Mouse (Mus musculus) megakaryocyte progenitor cell, adult 5-6 weeks (primary cell): ENCODE data around the gene Cyb5r4. TPM values are rescaled to one million over a fixed set of nuclear protein-coding genes. Genes with fewer than 3 reads are reported as not detected.
A peak's percentile ranks its signal among the peaks of the same experiment; 100 is the strongest.
"Not testable (repeated sequence)": the region's sequence is repeated elsewhere in the genome, so short reads cannot be mapped to it uniquely, and the experiment has no call there.

ENCODE experiments used
- ATAC-seq: replicated peaks from 2 replicates; pipeline ENCODE4 v1.8.0; 2016; ENCODE audit warnings: mild to moderate bottlenecking, moderate TSS enrichment, inconsistent platforms; ENCODE audit not compliant: poor library complexity
- total RNA-seq, 2 experiments: library from RNA; stranded (forward) in 1 of 2; stranded (reverse) in 1 of 2; fragments of 157-497, 149-512 nt in 1 of 2; fragments of 200-1000 nt in 1 of 2; gene quantifications; 2 replicates each; pipeline versions ENCODE4 v1.2.3 to v1.2.4; 2015 to 2017

The Cyb5r4 gene
- total RNA-seq (2015) (126 and 136 TPM in 2 replicates), total RNA-seq (2017) (101 and 124 TPM in 2 replicates)

DNA sequence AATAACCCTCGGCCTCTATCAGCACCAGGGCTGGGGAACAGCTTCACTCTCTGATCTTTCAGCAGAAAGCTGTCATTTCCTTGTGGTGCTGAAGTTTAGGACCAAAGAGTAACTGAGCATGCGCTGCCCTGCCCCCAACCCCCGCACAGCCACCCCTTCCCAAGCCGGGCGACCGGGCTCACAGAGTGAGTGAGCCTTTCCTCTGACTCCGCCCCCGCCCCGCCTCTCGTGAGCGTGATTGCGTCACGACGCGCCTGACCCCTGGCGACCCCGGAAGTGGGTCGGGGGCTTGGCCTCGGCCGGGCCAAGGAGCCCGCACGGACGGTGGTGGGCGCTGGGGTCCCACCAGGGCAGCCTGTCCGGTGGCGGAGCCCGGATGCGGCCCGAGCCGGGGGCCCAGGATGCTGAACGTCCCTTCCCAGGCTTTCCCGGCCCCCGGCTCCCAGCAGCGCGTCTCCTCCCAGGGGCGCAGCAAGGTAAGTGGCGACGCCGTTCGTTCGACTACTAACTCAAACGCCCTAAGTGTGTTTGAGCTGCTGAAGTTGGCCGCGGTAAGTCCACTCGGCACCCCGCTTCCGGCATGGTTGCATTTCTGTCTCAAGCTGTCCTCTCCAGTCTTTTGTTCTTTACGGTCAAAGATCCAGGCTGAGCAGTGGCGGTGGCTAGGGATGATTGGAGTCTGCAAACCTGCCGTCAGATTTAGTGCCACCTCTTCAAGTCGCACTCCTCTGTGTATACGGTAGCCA lies at the start of gene Cyb5r4:
TSS of gene Cyb5r4 (plus strand) at position 237 of the 746 bp plus-strand sequence.
- peak; percentile 91 for ATAC-seq

- not testable (repeated sequence) for ATAC-seq
Measured at GRCm38 (mm10) chr9:86972471-86972870, 49.3 kb upstream of the Cyb5r4 start.

DNA sequence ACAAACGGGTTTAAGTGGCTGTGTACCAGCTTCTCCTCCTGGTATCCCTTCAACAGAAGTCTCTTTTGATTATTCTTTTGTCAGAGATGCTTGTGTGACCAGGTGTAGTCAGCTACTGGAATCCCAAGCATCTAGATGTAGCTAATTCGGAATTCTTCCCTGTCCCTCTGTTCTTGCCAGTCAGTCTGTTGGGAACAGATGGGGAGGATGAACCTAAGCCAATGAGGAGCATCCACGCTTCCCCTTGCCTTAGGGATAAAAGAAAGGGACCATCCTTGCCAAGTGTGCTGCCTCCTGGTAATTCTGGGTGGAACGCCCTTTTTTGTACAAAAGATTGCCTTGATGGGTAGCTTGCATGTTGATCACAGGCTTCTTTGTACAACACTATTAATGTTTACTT lies 48.3 kb upstream of the Cyb5r4 start:
- no peak for ATAC-seq

DNA sequence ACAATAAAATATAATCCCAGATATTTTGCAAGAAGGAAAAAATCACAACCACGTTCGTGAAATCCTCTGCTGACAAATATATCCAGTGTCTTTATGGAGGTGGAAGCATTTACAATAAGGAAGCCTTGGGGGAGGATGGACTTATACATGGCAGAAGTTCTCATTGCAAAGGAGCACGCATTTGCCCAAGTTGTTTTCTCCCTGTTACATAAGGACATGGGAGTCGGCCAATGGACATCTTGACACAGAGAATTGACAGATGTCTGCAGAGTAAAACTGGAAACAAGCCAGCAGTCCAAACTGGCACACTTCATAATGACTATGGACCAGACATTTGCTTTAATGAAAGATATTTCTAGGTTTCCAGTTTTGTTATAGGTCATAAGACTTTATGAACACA lies 44.9 kb upstream of the Cyb5r4 start:
- no peak for ATAC-seq

- no peak for ATAC-seq
Measured at GRCm38 (mm10) chr9:86978257-86978907, 43.4 kb upstream of the Cyb5r4 start.

DNA sequence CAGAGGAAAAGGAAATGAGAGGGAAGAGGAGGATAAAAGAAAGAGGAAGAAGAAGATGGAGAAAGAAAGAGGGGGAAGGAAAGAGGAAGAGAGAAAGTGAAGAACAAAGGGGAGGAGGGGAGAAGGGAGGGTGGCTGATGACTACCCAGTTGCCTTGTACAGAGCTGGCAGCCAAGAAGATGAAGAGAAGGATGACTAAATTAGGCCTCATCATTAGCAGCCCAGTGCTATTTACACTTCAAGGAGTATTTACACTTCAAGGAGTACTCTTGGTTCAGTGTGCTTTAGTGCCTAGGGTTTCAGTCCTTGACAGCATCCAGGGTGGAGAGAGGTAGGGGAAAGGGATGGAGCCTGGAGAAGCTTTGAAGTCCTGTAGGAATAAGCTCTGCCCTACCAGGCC lies 41.8 kb upstream of the Cyb5r4 start:
- ATAC-seq, result no peak

DNA sequence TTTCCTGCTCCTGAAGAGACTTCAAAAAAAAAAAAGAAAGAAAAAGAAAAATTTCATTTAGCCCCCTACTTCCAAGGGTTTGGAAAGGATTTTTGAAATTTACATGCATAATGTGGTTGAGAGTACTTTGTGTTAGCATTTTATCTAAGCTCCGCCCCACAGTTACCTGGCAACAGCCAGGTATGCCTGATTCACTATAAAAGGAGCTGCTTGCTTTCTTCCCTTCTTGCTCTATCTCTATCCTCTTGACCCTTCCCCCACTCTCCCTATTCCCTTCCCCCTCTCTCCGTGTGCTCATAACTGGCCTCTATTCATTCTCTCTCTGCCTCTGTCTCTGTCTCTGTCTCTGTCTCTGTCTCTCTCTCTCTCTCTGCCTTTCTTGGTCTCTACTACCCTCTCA lies 40.9 kb upstream of the Cyb5r4 start:
- ATAC-seq, result no peak

DNA sequence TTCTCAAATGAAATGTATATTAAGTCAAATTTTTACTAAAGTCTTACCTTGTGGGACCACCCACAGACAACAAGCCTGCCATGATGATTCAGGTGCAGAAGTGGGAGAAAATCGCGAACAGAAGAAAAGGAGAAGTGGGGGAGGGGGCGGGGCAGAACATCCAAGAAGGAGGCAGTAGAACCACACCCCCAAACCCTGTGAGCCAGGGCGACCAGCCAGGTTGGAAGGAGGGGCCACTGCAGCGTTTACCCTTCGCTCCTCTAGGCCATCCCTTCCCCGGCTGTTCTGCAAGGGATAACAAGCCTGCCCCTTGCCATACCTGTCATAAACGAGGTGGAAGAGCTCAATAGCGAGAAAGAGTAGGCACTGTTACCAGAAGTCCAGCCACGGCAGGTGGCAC lies 40.3 kb upstream of the Cyb5r4 start:
- peak; percentile 61 for ATAC-seq

DNA sequence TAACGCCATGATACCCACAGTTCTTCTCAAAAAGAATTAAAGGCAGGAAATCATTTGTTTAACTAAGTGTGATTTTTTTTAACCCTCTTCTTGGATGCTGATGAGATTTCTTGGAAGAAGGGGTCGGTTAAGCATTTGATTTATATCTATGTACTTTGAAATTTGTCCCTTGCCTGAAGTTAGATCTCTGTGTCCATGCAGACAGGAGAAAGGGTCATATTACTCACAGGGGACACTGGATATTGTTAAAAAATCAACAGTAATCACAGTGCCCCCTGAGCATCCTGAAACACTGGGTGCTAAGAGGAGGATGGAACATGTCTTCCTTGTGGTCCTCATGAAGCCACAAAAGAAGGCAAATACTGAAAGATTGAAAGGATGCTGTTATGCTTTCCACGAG lies 37.2 kb upstream of the Cyb5r4 start:
- ATAC-seq, result no peak

- ATAC-seq, result no peak
Measured at GRCm38 (mm10) chr9:86985105-86985504, 36.7 kb upstream of the Cyb5r4 start.

- no peak for ATAC-seq
Measured at GRCm38 (mm10) chr9:86986703-86987296, 35.0 kb upstream of the Cyb5r4 start.

DNA sequence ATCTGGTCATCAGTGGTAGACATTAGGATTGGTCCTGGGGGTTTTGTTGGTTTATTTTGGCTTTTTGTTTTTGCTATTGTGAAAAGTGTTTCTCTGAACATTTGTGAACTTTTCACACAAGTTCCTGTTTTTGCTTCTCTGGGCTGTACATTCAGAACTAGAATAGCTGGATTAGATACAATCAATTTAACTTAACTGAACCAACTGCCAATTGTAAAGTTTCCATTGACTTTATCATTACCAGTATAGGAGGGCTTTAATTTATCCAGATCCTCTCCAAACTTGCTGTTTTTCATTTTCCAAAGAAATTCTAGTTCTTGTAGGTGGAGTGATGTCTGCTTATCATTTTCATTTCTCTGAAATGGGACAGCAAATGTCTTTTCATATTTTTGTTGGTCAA lies 32.0 kb upstream of the Cyb5r4 start:
- no peak for ATAC-seq

DNA sequence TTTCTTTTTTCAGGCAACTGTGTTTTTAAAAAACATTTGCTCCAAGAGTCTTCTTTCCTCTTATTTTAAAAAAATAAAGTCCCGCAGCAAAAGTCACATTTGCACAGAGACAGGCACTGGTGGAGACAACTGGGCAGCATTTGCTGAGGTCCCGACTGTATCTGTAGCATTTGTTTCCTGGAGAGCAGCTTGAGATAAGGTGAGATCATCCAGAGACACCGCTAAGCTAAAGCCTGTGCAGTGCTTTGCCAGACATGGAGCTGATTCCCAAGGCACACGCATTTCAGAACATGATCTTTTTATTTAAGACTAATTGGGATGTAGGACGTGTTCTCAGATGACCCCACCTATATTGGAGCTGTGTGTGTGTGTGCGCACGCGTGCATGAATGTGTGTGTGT lies 30.1 kb upstream of the Cyb5r4 start:
- no peak for ATAC-seq

DNA sequence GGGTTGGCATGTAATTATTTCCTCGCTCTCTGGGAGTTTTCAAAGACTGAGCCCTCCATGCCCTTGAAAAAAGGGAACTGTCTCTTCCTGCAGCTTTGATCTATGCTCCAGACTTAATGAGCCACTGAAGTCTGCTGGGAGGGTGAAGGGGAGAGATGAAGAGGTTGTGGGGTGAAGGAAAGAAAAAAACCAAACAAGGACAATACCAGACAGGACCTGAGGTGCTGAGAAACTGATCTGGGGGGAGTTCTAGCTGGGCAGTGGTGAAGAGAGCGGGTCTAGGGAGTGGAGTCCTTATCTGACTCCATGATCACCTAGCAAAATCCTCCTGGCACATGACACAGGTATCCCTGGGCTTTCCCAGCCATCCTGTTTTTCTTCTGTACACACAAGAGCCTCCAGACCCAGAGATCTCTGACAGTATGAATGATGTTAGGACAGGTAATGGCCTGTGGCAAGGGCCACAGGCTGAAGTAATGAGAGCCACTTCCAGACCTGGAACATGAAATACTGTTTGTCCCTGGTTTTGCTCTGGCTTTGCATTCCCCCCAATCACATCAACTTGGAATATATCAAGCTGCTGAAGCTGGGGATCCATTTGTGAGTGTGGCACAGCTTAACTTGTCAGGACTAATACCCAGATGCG lies 24.6 kb upstream of the Cyb5r4 start:
- ATAC-seq, result no peak

GRCm38 (mm10) chr9:86999956-87000582 lies 21.7 kb upstream of the Cyb5r4 start:
- no peak for ATAC-seq

DNA sequence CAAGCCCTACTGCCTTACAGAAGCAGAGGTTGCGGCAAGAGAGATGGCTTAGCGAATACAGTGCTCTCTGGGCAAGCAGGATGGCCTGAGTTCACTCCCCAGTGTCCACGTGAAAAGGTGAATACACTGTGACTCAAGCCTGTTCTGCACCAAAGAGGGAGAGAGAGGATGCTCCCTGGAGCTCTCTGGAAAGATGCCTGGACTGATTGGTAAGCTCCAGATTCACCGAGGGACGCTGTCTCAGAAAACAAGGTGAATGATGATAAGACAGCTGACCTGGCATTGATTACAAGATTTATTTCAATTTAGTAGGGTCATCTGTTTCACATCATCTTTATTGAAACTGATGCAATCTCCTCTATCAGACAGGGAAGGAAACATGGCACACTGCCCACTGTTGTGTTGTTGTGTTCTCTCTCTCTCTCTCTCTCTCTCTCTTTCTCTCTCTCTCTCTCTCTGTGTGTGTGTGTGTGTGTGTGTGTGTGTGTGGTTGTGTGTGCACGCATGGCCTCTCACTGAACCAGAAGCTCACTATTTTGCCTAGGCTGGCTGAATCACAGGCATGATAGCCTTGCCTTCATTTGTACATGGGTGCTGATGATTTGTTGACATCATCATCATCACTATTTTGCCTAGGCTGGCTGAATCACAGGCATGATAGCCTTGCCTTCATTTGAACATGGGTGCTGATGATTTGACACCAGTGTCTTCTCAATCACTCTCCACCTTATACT lies 16.9 kb upstream of the Cyb5r4 start:
- no peak for ATAC-seq

GRCm38 (mm10) chr9:87005435-87005779 lies 16.4 kb upstream of the Cyb5r4 start:
- no peak for ATAC-seq

DNA sequence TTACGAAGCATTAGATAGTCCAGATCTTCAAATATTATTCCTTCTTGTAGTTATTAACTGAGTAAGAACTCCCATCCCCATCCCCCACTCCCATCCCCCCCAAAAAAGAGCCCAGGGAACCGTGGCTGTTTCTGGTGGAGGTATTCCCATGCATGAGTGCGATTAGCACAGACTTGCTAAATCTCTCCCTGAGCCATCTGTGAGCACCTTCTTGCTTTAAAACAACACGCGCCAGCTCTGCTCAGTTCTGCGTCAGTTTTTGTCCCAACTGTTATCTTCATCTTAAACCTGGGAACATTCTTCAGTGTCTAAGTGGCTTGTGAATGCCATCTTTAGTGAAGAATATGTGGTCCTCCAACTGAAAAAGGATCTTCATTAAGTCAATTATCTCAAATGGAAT lies 13.3 kb upstream of the Cyb5r4 start:
- ATAC-seq, result no peak

DNA sequence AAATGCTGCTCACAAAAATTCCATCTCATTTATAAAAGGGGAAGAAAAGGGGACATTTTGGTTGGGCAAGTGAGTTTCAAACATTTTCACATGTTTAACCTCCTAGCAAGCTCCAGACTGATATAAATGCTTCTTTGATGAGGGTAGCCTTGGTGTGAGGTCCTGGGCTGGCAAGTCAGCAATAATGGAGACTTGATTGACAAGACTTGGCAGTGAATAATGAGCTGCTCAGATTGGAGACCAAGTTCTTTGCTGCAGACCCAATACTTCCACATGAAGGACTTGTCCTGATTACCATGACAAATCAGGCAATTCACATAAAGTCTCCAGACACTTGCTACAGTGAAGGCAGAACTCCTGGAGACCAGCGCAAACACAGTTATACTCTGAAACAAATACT lies 12.9 kb upstream of the Cyb5r4 start:
- no peak for ATAC-seq

DNA sequence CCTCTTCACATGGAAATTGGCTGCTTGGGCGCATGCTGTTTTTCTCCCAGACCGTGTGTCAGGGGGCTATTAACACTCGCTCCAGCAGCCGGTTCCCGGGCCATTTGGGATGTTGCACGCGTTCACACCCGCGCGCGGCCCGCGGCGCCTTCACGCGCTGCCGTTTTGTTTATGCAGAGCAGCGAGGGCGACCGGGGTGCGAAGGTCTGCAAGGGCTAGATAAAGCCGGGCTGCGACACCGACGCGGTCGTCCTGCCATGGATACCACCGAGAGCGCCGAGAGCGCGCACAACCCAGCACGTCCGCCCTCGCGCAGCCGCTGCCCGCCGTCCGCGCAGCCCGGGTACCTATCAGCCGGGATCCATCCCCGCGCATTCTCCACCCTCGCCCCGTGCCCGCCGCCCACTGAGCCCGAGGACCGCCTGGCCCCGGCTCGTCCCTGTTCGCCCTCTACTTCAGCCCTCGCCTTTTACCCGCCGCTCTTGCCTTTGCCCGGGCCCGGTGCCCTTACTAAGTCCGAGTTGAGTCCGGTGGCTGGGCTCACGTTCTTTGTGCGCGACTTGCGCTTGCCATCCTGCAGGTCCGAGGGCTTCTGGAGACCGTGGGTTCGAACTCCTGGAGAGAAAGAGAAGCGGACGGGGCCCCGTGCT lies 6.4 kb upstream of the Cyb5r4 start, which contains the start of gene Ripply2:
TSS of gene Ripply2 (plus strand) at position 250 of the 650 bp plus-strand sequence.
- ATAC-seq, result peak; percentile 90
